Mouse (Mus musculus): ENCODE measurements around the gene Dnah10. TPM values are rescaled to one million over a fixed set of nuclear protein-coding genes. Genes with fewer than 3 reads are reported as not detected.
"Not testable (repeated sequence)": the region's sequence is repeated elsewhere in the genome, so short reads cannot be mapped to it uniquely, and the experiment has no call there.

The Dnah10 gene
- polyA plus RNA-seq, 1 experiment from 2014 or later, result 0.15 TPM

- WGBS, result 74% methylated on average over 9 of the region's 9 CpGs
- no peak for ATAC-seq (ENCODE audit: low FRiP score)
- Histone ChIP-seq H3K4me2 (no peak overlapping the region), H3K36me3 (no peaks in the 10 kb centered on the region), H3K9ac (replicated peaks) (no peak overlapping the region), H3K4me3 (replicated peaks) (no peak overlapping the region), H3K9me3 (replicated peaks) (no peaks in the 10 kb centered on the region), H3K27ac (replicated peaks) (no peak overlapping the region), H3K4me1 (no peaks in the 10 kb centered on the region), H3K27me3 (replicated peaks) (no peaks in the 10 kb centered on the region)
These were observed 26.8 kb downstream of the Dnah10 start for GRCm38 (mm10) chr5:124751656-124752055.

- WGBS, result 66% methylated on average over 18 of the region's 18 CpGs
- Histone ChIP-seq H3K4me3 (replicated peaks) (no peak overlapping the region), H3K4me1 (no peaks in the 10 kb centered on the region), H3K4me2 (no peak overlapping the region), H3K9ac (replicated peaks) (no peak overlapping the region), H3K27me3 (replicated peaks) (no peaks in the 10 kb centered on the region), H3K9me3 (replicated peaks) (no peaks in the 10 kb centered on the region), H3K36me3 (no peaks in the 10 kb centered on the region), H3K27ac (replicated peaks) (no peak overlapping the region)
- no peak for ATAC-seq (ENCODE audit: low FRiP score)
These were observed 36.1 kb downstream of the Dnah10 start for GRCm38 (mm10) chr5:124761011-124761410.

DNA sequence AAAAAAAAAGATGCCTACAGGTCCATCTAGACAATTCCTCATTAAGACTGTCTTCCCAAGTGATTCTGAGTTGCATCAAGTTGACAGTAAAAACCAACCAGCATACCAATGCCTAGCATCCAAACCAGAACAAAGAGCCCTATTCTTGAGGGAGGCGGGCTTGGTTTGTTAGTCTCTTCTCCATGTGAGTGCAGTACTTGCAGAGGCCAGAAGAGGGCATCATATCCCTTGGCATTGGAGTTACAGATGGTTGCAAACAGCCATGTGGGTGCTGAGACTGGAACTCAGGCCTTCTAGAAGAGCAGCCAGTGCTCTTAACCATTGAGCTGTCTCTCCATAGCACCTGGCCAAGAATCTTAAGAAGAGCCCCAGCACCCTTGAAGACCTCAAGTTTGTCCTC lies 36.9 kb downstream of the Dnah10 start:
- Histone ChIP-seq H3K4me3 (replicated peaks) (no peak overlapping the region), H3K4me1 (no peaks in the 10 kb centered on the region), H3K4me2 (no peak overlapping the region), H3K9me3 (replicated peaks) (no peaks in the 10 kb centered on the region), H3K9ac (replicated peaks) (no peak overlapping the region), H3K36me3 (no peaks in the 10 kb centered on the region), H3K27me3 (replicated peaks) (no peaks in the 10 kb centered on the region), H3K27ac (replicated peaks) (no peak overlapping the region)
- ATAC-seq (ENCODE audit: low FRiP score), result no peak
- WGBS, result 92% methylated on average over 1 of the region's 1 CpGs

DNA sequence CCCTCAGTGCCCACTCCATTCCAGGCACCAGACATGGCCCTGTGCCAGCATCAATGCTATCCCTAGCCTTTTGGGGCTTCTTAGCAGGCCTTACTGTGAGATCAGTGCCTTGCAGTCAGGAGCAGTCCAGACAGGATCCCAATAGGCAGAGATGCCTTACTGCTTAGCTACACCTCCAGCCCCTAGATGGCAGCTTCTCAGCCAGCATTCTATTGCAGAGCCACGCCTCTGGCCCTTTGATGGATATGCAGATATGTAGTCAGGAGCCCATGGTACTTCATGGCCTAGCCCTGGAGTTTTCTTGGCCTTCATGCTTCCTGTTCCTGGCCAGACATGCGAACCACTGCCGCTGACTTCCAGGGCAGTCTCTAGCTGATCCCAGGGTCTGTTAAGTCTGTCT lies 49.7 kb downstream of the Dnah10 start:
- no peak for ATAC-seq (ENCODE audit: low FRiP score)
- Histone ChIP-seq H3K4me3 (replicated peaks) (no peak overlapping the region), H3K9ac (replicated peaks) (no peak overlapping the region), H3K9me3 (replicated peaks) (no peaks in the 10 kb centered on the region), H3K27ac (replicated peaks) (no peak overlapping the region), H3K27me3 (replicated peaks) (no peaks in the 10 kb centered on the region), H3K36me3 (no peaks in the 10 kb centered on the region), H3K4me1 (no peaks in the 10 kb centered on the region), H3K4me2 (no peak overlapping the region)
- WGBS, result 81% methylated on average over 3 of the region's 3 CpGs

GRCm38 (mm10) chr5:124776289-124776688 lies 51.4 kb downstream of the Dnah10 start:
- H3K4me1 ChIP-seq; H3K9ac ChIP-seq (replicated peaks); H3K27me3 ChIP-seq (replicated peaks); H3K4me2 ChIP-seq; H3K36me3 ChIP-seq; ATAC-seq (ENCODE audit: low FRiP score); H3K4me3 ChIP-seq (replicated peaks); H3K9me3 ChIP-seq (replicated peaks); H3K27ac ChIP-seq (replicated peaks): not testable (repeated sequence)
- WGBS, result 90% methylated on average over 4 of the region's 4 CpGs

- no peaks in the 10 kb centered on the region for H3K36me3 ChIP-seq
- no peak overlapping the region for H3K27ac ChIP-seq (replicated peaks)
- no peak for ATAC-seq (ENCODE audit: low FRiP score)
- no peak overlapping the region for H3K4me2 ChIP-seq
- WGBS, result 63% methylated on average over 6 of the region's 6 CpGs
- no peak overlapping the region for H3K4me3 ChIP-seq (replicated peaks)
- no peak overlapping the region for H3K9ac ChIP-seq (replicated peaks)
- H3K4me1 ChIP-seq, result no peaks in the 10 kb centered on the region
- H3K27me3 ChIP-seq (replicated peaks), result no peaks in the 10 kb centered on the region
- no peaks in the 10 kb centered on the region for H3K9me3 ChIP-seq (replicated peaks)
These were observed 52.4 kb downstream of the Dnah10 start for GRCm38 (mm10) chr5:124777178-124777709.

DNA sequence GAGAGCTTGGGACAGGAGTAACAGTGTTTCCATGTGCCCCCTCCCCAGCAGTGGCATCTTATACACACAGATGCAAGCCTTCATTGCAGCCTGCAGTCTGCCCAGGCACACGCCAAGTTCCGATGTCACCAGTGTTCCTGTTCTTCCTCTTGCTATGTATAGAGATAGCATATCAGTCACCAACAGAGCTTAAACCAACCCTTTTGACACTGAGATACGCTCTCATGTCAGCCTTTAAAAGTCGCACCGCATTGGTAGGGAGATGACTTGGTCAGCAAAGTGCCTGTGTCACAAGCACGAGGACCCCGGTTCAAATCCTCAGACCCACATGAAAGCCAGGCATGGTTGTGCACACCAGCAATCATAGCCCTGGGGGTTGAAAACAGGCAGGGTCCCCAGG lies 55.0 kb downstream of the Dnah10 start:
- ATAC-seq (ENCODE audit: low FRiP score), result no peak

DNA sequence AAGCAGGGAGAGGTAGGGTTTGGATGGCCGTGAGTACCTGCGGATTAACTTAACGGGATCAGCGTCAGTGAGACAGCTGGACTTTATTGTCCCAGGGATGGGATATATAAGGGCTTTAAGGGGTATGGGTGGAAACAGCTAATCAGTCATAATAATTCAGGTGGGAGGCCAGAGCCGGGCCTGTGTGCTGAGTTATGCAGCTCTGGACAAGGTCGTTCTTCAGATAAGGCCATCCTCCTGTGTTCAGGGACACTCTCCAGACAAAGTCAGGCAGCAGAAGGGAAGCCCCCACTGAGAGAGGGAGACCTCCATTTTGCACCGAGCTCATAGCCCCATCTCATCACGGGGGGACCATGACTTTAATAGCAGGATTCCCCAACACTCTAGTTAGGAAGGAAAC lies 56.8 kb downstream of the Dnah10 start:
- WGBS, result 78% methylated on average over 8 of the region's 8 CpGs
- no peak overlapping the region for H3K27ac ChIP-seq (replicated peaks)
- H3K4me2 ChIP-seq, result no peak overlapping the region
- no peaks in the 10 kb centered on the region for H3K4me1 ChIP-seq
- no peaks in the 10 kb centered on the region for H3K9me3 ChIP-seq (replicated peaks)
- no peak overlapping the region for H3K9ac ChIP-seq (replicated peaks)
- H3K27me3 ChIP-seq (replicated peaks), result no peaks in the 10 kb centered on the region
- H3K36me3 ChIP-seq, result no peaks in the 10 kb centered on the region
- no peak overlapping the region for H3K4me3 ChIP-seq (replicated peaks)
- no peak for ATAC-seq (ENCODE audit: low FRiP score)

More for the DNA sequence above, 55.0 kb downstream of the Dnah10 start:
- WGBS, result 93% methylated on average over 7 of the region's 7 CpGs
- Histone ChIP-seq H3K9ac (replicated peaks) (no peak overlapping the region), H3K4me3 (replicated peaks) (no peak overlapping the region), H3K4me1 (no peaks in the 10 kb centered on the region), H3K36me3 (no peaks in the 10 kb centered on the region), H3K27ac (replicated peaks) (no peak overlapping the region), H3K27me3 (replicated peaks) (no peaks in the 10 kb centered on the region), H3K9me3 (replicated peaks) (no peaks in the 10 kb centered on the region), H3K4me2 (no peak overlapping the region)

- no peaks in the 10 kb centered on the region for H3K27me3 ChIP-seq (replicated peaks)
- H3K4me2 ChIP-seq, result no peak overlapping the region
- no peaks in the 10 kb centered on the region for H3K9me3 ChIP-seq (replicated peaks)
- no peak overlapping the region for H3K4me3 ChIP-seq (replicated peaks)
- WGBS, result 83% methylated on average over 7 of the region's 7 CpGs
- no peak overlapping the region for H3K9ac ChIP-seq (replicated peaks)
- H3K4me1 ChIP-seq, result no peaks in the 10 kb centered on the region
- H3K27ac ChIP-seq (replicated peaks), result no peak overlapping the region
- no peaks in the 10 kb centered on the region for H3K36me3 ChIP-seq
- no peak for ATAC-seq (ENCODE audit: low FRiP score)
These were observed 60.8 kb downstream of the Dnah10 start for GRCm38 (mm10) chr5:124785650-124786049.

DNA sequence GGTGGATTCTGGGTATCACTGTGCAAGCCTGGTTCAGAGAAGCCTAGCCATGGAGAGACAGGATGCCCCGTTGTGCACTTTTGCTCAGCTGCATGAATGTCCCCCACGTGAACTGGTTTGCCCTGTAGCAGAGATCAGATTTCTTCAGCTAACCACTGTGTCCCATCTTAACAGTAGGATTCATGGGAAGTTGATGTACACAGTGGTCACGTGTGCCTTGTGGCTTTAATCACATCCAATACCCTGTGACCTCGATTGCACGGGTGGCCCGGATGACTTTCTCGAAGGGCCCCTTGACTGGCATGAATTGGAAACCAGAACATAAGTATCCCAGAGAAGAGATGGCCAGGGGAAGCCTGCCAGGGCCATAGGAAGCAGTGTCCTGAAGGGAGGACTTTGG lies 67.2 kb downstream of the Dnah10 start:
- no peak overlapping the region for H3K27ac ChIP-seq (replicated peaks)
- no peak overlapping the region for H3K4me3 ChIP-seq (replicated peaks)
- no peak for ATAC-seq (ENCODE audit: low FRiP score)
- WGBS, result 93% methylated on average over 7 of the region's 7 CpGs
- no peaks in the 10 kb centered on the region for H3K36me3 ChIP-seq
- H3K27me3 ChIP-seq (replicated peaks), result no peaks in the 10 kb centered on the region
- H3K4me1 ChIP-seq, result no peaks in the 10 kb centered on the region
- no peak overlapping the region for H3K9ac ChIP-seq (replicated peaks)
- no peaks in the 10 kb centered on the region for H3K9me3 ChIP-seq (replicated peaks)
- H3K4me2 ChIP-seq, result no peak overlapping the region

GRCm38 (mm10) chr5:124809708-124810366 lies 85.0 kb downstream of the Dnah10 start:
- WGBS, result 94% methylated on average over 4 of the region's 4 CpGs

GRCm38 (mm10) chr5:124812466-124812865 lies 87.6 kb downstream of the Dnah10 start:
- ATAC-seq (ENCODE audit: low FRiP score), result no peak
- Histone ChIP-seq H3K27me3 (replicated peaks) (no peaks in the 10 kb centered on the region), H3K36me3 (no peaks in the 10 kb centered on the region), H3K27ac (replicated peaks) (no peak overlapping the region), H3K9me3 (replicated peaks) (no peaks in the 10 kb centered on the region), H3K9ac (replicated peaks) (no peak overlapping the region), H3K4me1 (no peaks in the 10 kb centered on the region), H3K4me2 (no peak overlapping the region), H3K4me3 (replicated peaks) (no peak overlapping the region)
- 88% methylated on average over 12 of the region's 12 CpGs for WGBS

More at GRCm38 (mm10) chr5:124809708-124810366, 85.0 kb downstream of the Dnah10 start:
- Histone ChIP-seq H3K4me1 (no peaks in the 10 kb centered on the region), H3K4me2 (no peak overlapping the region), H3K9ac (replicated peaks) (no peak overlapping the region), H3K27ac (replicated peaks) (no peak overlapping the region), H3K36me3 (no peaks in the 10 kb centered on the region), H3K27me3 (replicated peaks) (no peaks in the 10 kb centered on the region), H3K9me3 (replicated peaks) (no peaks in the 10 kb centered on the region), H3K4me3 (replicated peaks) (no peak overlapping the region)
- no peak for ATAC-seq (ENCODE audit: low FRiP score)

Measured in neural tube, embryonic 15.5 days (tissue).